Mouse (Mus musculus) cerebellum, adult 2 months (tissue): ENCODE data around the gene Unc119. TPM values are rescaled to one million over a fixed set of nuclear protein-coding genes. Genes with fewer than 3 reads are reported as not detected.

Source experiments
- DNase-seq, 2 experiments: peaks; one replicate each; pipeline ENCODE4 v3.0.0; 2021
- H3K27ac ChIP-seq: fragments of 200-500 bp; 2 replicates; pipeline ENCODE4 v1.5.1; 2012; ENCODE audit warnings: low read length, control low read depth, inconsistent platforms; ENCODE audit not compliant: insufficient read depth
- H3K27me3 ChIP-seq: fragments of 200-500 bp; 2 replicates; pipeline ENCODE4 v1.6.1; 2012; ENCODE audit warnings: inconsistent platforms, mild to moderate bottlenecking, low read length, moderate library complexity; ENCODE audit not compliant: control insufficient read depth, insufficient read depth
- H3K4me1 ChIP-seq: fragments of 200-500 bp; 2 replicates; pipeline ENCODE4 v1.6.1; 2011; ENCODE audit warnings: low read length; ENCODE audit not compliant: control insufficient read depth, insufficient read depth
- H3K4me3 ChIP-seq: fragments of 200-500 bp; replicated peaks from 2 replicates; pipeline ENCODE3; 2011; ENCODE audit warnings: mild to moderate bottlenecking, low read depth, low read length, control low read depth; ENCODE audit not compliant: insufficient read depth
- CTCF ChIP-seq: fragments of 200-500 bp; IDR thresholded peaks from 2 replicates; pipeline ENCODE4 v1.5.1; 2011; ENCODE audit warnings: low read depth, mild to moderate bottlenecking, control low read depth, low read length, moderate library complexity, borderline replicate concordance; ENCODE audit not compliant: insufficient read depth
- POLR2A ChIP-seq: fragments of 200-500 bp; IDR thresholded peaks from 2 replicates; pipeline ENCODE4 v1.6.1; 2011; ENCODE audit warnings: low read length, control low read depth, borderline replicate concordance; ENCODE audit not compliant: insufficient read depth
- WGBS: fragments of 180-500 bp; shearing (Covaris S2); methylation state at CpG from one replicate; pipeline ENCODE4 v1.1.7; 2018; 5-methylcytosine and 5-hydroxymethylcytosine counted together
- polyA plus RNA-seq: library from polyadenylated mRNA; depleted of rRNA; stranded (reverse); fragments of >200 nt; gene quantifications from 2 replicates; pipeline ENCODE4 v1.2.3, GENCODE M21; 2012

Gene Unc119
- polyA plus RNA-seq, 1 experiment, result 75.2 TPM

- 56% methylated on average over 3 of the region's 3 CpGs for WGBS
- Histone ChIP-seq H3K27ac (no peak overlapping the region), H3K4me1 (peaks cover 4% of the 10 kb centered on the region; the same call in 1 of the 2 replicates), H3K27me3 (no peaks in the 10 kb centered on the region), H3K4me3 (no peak overlapping the region)
- TF ChIP-seq POLR2A, result no peak
- TF ChIP-seq CTCF, result no peak
- DNase-seq, result no peak
Observed at GRCm38 (mm10) chr11:78380996-78381395, 37.7 kb downstream of the Unc119 start.

DNA sequence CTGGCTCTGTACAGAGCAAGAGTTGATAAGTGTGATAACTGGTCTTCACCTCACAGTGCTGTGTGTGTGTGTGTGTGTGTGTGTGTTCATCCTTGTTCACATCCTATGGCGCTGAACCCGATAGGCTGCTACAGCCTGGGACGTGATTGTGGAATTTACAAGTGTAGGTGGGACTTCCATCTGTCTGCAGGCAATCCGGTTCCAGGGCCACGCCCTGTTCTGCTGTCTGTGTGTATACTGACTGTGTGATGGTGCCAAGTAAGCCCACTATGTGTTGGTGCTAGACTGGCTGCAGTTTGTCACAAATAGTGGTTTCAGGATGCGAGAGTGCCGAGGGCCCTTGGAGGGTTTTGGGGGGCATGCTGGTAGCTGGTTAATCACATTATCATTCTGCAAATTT lies 39.0 kb downstream of the Unc119 start:
- no peak for DNase-seq
- H3K4me1 ChIP-seq, result peaks cover 4% of the 10 kb centered on the region; the same call in 1 of the 2 replicates
- WGBS, result 86% methylated on average over 7 of the region's 7 CpGs
- H3K4me3 ChIP-seq, result no peak overlapping the region
- TF ChIP-seq POLR2A, result no peak
- TF ChIP-seq CTCF, result no peak
- no peak overlapping the region for H3K27ac ChIP-seq
- H3K27me3 ChIP-seq, result no peaks in the 10 kb centered on the region

DNA sequence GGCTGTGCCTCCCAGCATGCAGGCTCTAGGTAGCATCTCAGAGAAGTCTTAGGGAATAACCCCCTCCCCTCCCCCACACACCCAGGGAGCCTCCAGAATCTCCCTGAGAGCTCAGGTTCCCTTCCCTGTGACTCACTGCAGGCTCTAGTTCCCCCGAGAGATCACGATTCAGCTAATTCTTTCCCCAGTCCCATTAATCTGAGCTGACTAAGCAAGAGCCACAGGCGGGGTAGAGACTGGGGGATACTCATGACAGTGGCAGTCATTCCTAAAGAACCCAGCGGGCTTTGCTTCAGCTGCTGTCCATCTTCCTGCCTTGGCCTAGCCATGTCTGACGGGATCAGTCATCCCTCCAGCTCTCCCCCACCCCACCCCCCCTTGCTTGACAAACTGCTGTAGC lies 39.4 kb downstream of the Unc119 start:
- no peak overlapping the region for H3K27ac ChIP-seq
- TF ChIP-seq CTCF (no peak), POLR2A (no peak)
- H3K4me3 ChIP-seq, result no peak overlapping the region
- H3K4me1 ChIP-seq, result peaks cover 4% of the 10 kb centered on the region; the same call in 1 of the 2 replicates
- DNase-seq, result no peak
- H3K27me3 ChIP-seq, result no peaks in the 10 kb centered on the region
- WGBS, result 65% methylated on average over 5 of the region's 5 CpGs

- peaks cover under 1% of the 10 kb centered on the region; the same call in 1 of the 2 replicates for H3K4me1 ChIP-seq
- WGBS, result 75% methylated on average over 10 of the region's 10 CpGs
- no peaks in the 10 kb centered on the region for H3K27me3 ChIP-seq
- no peak overlapping the region for H3K4me3 ChIP-seq
- no peak overlapping the region for H3K27ac ChIP-seq
- no peak for TF ChIP-seq CTCF
- no peak for TF ChIP-seq POLR2A
- no peak for DNase-seq
Observed at GRCm38 (mm10) chr11:78385776-78386175, 42.5 kb downstream of the Unc119 start.

- Histone ChIP-seq H3K4me3 (no peak within 1 kb of the TSS), H3K4me1 (no peaks in the 10 kb centered on the region), H3K27ac (no peak within 1 kb of the TSS), H3K27me3 (no peaks in the 10 kb centered on the region)
- 81% methylated on average over 14 of the region's 14 CpGs for WGBS
- DNase-seq, result no peak
- TF ChIP-seq POLR2A, result no peak
- TF ChIP-seq CTCF, result no peak
Observed at GRCm38 (mm10) chr11:78386508-78387043, 43.3 kb downstream of the Unc119 start, which contains the start of gene Foxn1. Gene Foxn1, minus strand, starts transcription at chr11:78386558.

- WGBS, result 82% methylated on average over 3 of the region's 3 CpGs
- Histone ChIP-seq H3K27ac (no peak overlapping the region), H3K27me3 (no peaks in the 10 kb centered on the region), H3K4me1 (peaks cover 3% of the 10 kb centered on the region; the same call in 1 of the 2 replicates), H3K4me3 (no peak overlapping the region)
- no peak for TF ChIP-seq CTCF
- TF ChIP-seq POLR2A, result no peak
- DNase-seq, result no peak
Observed at GRCm38 (mm10) chr11:78392728-78393127, 49.4 kb downstream of the Unc119 start.

DNA sequence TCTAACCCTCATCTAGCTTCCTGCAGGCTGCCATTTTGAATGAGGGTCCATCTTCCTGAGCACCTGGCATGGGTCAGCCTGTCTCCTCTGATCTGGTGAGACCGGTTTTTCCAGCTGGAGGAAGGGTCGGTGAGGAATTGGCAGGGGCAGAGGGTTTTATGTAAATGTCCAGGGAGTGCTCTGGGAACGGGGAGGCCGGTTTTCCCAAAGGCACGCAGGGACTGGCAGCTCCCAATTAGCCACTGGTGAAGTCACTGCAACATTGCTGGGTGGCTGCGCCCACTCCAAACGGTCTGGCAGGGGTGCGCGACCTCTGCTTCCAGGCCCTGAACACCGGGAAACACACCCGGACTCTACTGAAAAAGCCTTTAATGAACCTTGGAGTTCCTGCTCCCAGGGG lies 53.7 kb downstream of the Unc119 start:
- no peak overlapping the region for H3K4me3 ChIP-seq
- TF ChIP-seq CTCF (no peak), POLR2A (no peak)
- WGBS, result 67% methylated on average over 11 of the region's 11 CpGs

DNA sequence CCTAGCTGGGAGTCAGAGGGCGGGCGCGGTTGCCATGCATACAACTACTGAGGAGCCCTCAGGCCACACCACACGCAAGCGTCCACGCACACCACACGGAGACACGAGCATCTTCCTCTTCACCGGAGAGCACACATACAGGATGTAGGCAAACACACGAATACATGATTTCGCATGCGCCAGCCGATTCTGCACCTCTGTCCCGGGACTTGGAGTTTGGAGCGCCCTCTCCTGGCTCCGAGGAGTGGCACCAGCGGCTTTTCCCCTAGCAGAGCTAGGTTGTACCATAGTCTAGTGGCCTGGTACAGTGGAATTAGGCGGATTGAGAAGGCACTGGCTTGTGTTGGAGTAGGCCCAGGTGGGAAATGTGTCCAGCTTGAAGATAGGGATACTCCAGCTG lies 54.1 kb downstream of the Unc119 start:
- TF ChIP-seq POLR2A, result no peak
- TF ChIP-seq CTCF, result peak; percentile 71
- WGBS, result 29% methylated on average over 18 of the region's 18 CpGs
- H3K27ac ChIP-seq, result no peak overlapping the region
- H3K4me3 ChIP-seq, result no peak overlapping the region
- peaks cover 3% of the 10 kb centered on the region; the same call in 1 of the 2 replicates for H3K4me1 ChIP-seq
- DNase-seq, result peak; percentile 51 to 66
- no peaks in the 10 kb centered on the region for H3K27me3 ChIP-seq

More for the DNA sequence above, 53.7 kb downstream of the Unc119 start:
- Histone ChIP-seq H3K27ac (no peak overlapping the region), H3K4me1 (peaks cover 3% of the 10 kb centered on the region; the same call in 1 of the 2 replicates), H3K27me3 (no peaks in the 10 kb centered on the region)
- no peak for DNase-seq
